Mouse (Mus musculus) G1E (cell line): ENCODE measurements around the gene Grik4.

Experiments
- CTCF ChIP-seq: IDR thresholded peaks from 2 replicates; pipeline ENCODE4 v1.5.1; 2012; ENCODE audit warnings: low read depth, low read length, inconsistent platforms, mixed read lengths
- GATA1 ChIP-seq: IDR thresholded peaks from 2 replicates; pipeline ENCODE4 v1.6.1; 2012; ENCODE audit warnings: borderline replicate concordance, low read length, inconsistent platforms, mixed read lengths
- GATA2 ChIP-seq: IDR thresholded peaks from 2 replicates; pipeline ENCODE4 v1.6.1; 2012; ENCODE audit warnings: low read depth, low read length, inconsistent platforms, borderline replicate concordance
- POLR2AphosphoS5 ChIP-seq: IDR thresholded peaks from 2 replicates; pipeline ENCODE4 v1.6.1; 2012; ENCODE audit warnings: low read depth, low read length, inconsistent platforms; ENCODE audit not compliant: insufficient replicate concordance
- TAL1 ChIP-seq: conservative IDR thresholded peaks from 2 replicates; pipeline ENCODE4 v1.6.1; 2012; ENCODE audit warnings: low read depth, low read length, inconsistent platforms, mixed read lengths

GRCm38 (mm10) chr9:42504559-42504958 lies 439.7 kb downstream of the Grik4 start:
- no peak for TF ChIP-seq CTCF
- no peak for TF ChIP-seq POLR2AphosphoS5
- no peak for TF ChIP-seq GATA1
- TF ChIP-seq TAL1: no peak
- no peak for TF ChIP-seq GATA2
